Mouse (Mus musculus): Measurements from ENCODE around the gene Cd28.

Gene Cd28

GRCm38 (mm10) chr1:60716567-60716966 is at the start of gene Cd28:
Gene Cd28 (plus strand): TSS chr1:60716800.
- no peak for DNase-seq (ENCODE audit: low spot score)

- DNase-seq (ENCODE audit: low spot score) = no peak
Observed at GRCm38 (mm10) chr1:60667873-60668616, 48.6 kb upstream of the Cd28 start.

- DNase-seq (ENCODE audit: low spot score) = no peak
Observed at GRCm38 (mm10) chr1:60669048-60669447, 47.6 kb upstream of the Cd28 start.

- no peak for DNase-seq (ENCODE audit: low spot score)
Observed at GRCm38 (mm10) chr1:60669664-60670063, 46.9 kb upstream of the Cd28 start.

- no peak for DNase-seq (ENCODE audit: low spot score)
Observed at GRCm38 (mm10) chr1:60670172-60670571, 46.4 kb upstream of the Cd28 start.

GRCm38 (mm10) chr1:60683766-60684165 is 32.8 kb upstream of the Cd28 start:
- no peak for DNase-seq (ENCODE audit: low spot score)

- no peak for DNase-seq (ENCODE audit: low spot score)
Observed at GRCm38 (mm10) chr1:60696115-60696895, 20.3 kb upstream of the Cd28 start.

GRCm38 (mm10) chr1:60702641-60703040 is 14.0 kb upstream of the Cd28 start:
- no peak for DNase-seq (ENCODE audit: low spot score)

- DNase-seq (ENCODE audit: low spot score) = no peak
Observed at GRCm38 (mm10) chr1:60713238-60713637, 3.4 kb upstream of the Cd28 start.

GRCm38 (mm10) chr1:60715651-60716196 is 876 bp upstream of the Cd28 start:
- no peak for DNase-seq (ENCODE audit: low spot score)

- DNase-seq (ENCODE audit: low spot score) = no peak
Observed at GRCm38 (mm10) chr1:60718580-60718979, 2.0 kb downstream of the Cd28 start.

- no peak for DNase-seq (ENCODE audit: low spot score)
Observed at GRCm38 (mm10) chr1:60723555-60723954, 7.0 kb downstream of the Cd28 start.

- DNase-seq (ENCODE audit: low spot score) = no peak
Observed at GRCm38 (mm10) chr1:60731940-60732339, 15.3 kb downstream of the Cd28 start.

GRCm38 (mm10) chr1:60735072-60735907 is 18.7 kb downstream of the Cd28 start:
- no peak for DNase-seq (ENCODE audit: low spot score)

GRCm38 (mm10) chr1:60735908-60736280 is 19.3 kb downstream of the Cd28 start:
- DNase-seq (ENCODE audit: low spot score) = no peak

- DNase-seq (ENCODE audit: low spot score) = no peak
Observed at GRCm38 (mm10) chr1:60744266-60744665, 27.7 kb downstream of the Cd28 start.

GRCm38 (mm10) chr1:60745664-60746063 is 29.1 kb downstream of the Cd28 start:
- no peak for DNase-seq (ENCODE audit: low spot score)

- DNase-seq (ENCODE audit: low spot score) = no peak
Observed at GRCm38 (mm10) chr1:60746153-60746552, 29.6 kb downstream of the Cd28 start.

GRCm38 (mm10) chr1:60746856-60747255 is 30.3 kb downstream of the Cd28 start:
- no peak for DNase-seq (ENCODE audit: low spot score)

- no peak for DNase-seq (ENCODE audit: low spot score)
Observed at GRCm38 (mm10) chr1:60748286-60748685, 31.7 kb downstream of the Cd28 start.

- no peak for DNase-seq (ENCODE audit: low spot score)
Observed at GRCm38 (mm10) chr1:60748936-60749335, 32.3 kb downstream of the Cd28 start.

- no peak for DNase-seq (ENCODE audit: low spot score)
Observed at GRCm38 (mm10) chr1:60749346-60749840, 32.8 kb downstream of the Cd28 start.

Data from ovary, postnatal 10 days (tissue).